Mouse (Mus musculus) heart, postnatal 0 days (tissue): Measurements from ENCODE around the gene Ift172. TPM values are rescaled to one million over a fixed set of nuclear protein-coding genes. Genes with fewer than 3 reads are reported as not detected.

Experiments
- ATAC-seq: fragments of 200-750 bp; cut with Nextera tagmentation; 2 replicates; pipeline ENCODE4 v1.8.0; 2017; ENCODE audit warnings: low read depth, moderate number of reproducible peaks, moderate library complexity; ENCODE audit not compliant: insufficient read depth
- DNase-seq: peaks from one replicate; pipeline ENCODE4 v3.0.0-alpha.2; 2016; ENCODE audit warnings: low spot score
- H3K27ac ChIP-seq: fragments of 300-500 bp; sonication (generic); 2 replicates; pipeline ENCODE4 v1.5.1; 2014; ENCODE audit warnings: low read depth, mild to moderate bottlenecking
- H3K27me3 ChIP-seq: fragments of 300-500 bp; sonication (generic); 2 replicates; pipeline ENCODE4 v1.6.1; 2014; ENCODE audit warnings: low read length, mixed read lengths; ENCODE audit not compliant: control insufficient read depth, insufficient read depth
- H3K36me3 ChIP-seq: fragments of 300-500 bp; sonication (generic); replicated peaks from 2 replicates; pipeline ENCODE4 v1.6.1; 2014; ENCODE audit warnings: low read length, mixed read lengths; ENCODE audit not compliant: control insufficient read depth, insufficient read depth
- H3K4me1 ChIP-seq: fragments of 300-500 bp; sonication (generic); 2 replicates; pipeline ENCODE4 v1.6.1; 2014; ENCODE audit warnings: antibody characterized with exemption; ENCODE audit not compliant: control insufficient read depth, insufficient read depth
- H3K4me2 ChIP-seq: fragments of 300-500 bp; sonication (generic); 2 replicates; pipeline ENCODE4 v1.6.1; 2014; ENCODE audit warnings: low read depth, mild to moderate bottlenecking, low read length, moderate library complexity
- H3K4me3 ChIP-seq: fragments of 300-500 bp; sonication (generic); 2 replicates; pipeline ENCODE4 v1.5.1; 2014; ENCODE audit warnings: low read depth, low read length
- H3K9ac ChIP-seq: fragments of 300-500 bp; sonication (generic); replicated peaks from 2 replicates; pipeline ENCODE4 v1.6.1; 2014; ENCODE audit warnings: low read depth, low read length, mixed read lengths
- H3K9me3 ChIP-seq: fragments of 300-500 bp; sonication (generic); replicated peaks from 2 replicates; pipeline ENCODE4 v1.6.1; 2016; ENCODE audit warnings: low read length; ENCODE audit not compliant: control insufficient read depth
- CTCF ChIP-seq: IDR thresholded peaks from 2 replicates; pipeline ENCODE4 v1.5.1; 2016; ENCODE audit warnings: antibody characterized with exemption, control low read depth, low read depth
- EP300 ChIP-seq: IDR thresholded peaks from 2 replicates; pipeline ENCODE4 v1.6.1; 2016; ENCODE audit warnings: antibody characterized with exemption, low read depth
- WGBS: fragments of 180-500 bp; shearing (Covaris S2); extraction: QIAGEN DNeasy Blood & Tissue Kit; methylation state at CpG from one replicate; pipeline ENCODE4 v1.1.7; 2014; 5-methylcytosine and 5-hydroxymethylcytosine counted together
- polyA plus RNA-seq: library from polyadenylated mRNA; unstranded; fragments of >200 nt; fragmentation: Nextera tagmentation; extraction: Ambion mirVana; gene quantifications from 2 replicates; pipeline ENCODE4 v1.2.1, GENCODE M21; 2015
- total RNA-seq: library from RNA; depleted of rRNA; stranded (reverse); fragments of >200 nt; gene quantifications from 2 replicates; pipeline ENCODE4 v1.2.3, GENCODE M21; 2014; ENCODE audit warnings: low replicate concordance

Ift172 gene
- total and polyA plus RNA-seq, 2 experiments from 2014 or later, result 14.6 to 30.3 TPM

DNA sequence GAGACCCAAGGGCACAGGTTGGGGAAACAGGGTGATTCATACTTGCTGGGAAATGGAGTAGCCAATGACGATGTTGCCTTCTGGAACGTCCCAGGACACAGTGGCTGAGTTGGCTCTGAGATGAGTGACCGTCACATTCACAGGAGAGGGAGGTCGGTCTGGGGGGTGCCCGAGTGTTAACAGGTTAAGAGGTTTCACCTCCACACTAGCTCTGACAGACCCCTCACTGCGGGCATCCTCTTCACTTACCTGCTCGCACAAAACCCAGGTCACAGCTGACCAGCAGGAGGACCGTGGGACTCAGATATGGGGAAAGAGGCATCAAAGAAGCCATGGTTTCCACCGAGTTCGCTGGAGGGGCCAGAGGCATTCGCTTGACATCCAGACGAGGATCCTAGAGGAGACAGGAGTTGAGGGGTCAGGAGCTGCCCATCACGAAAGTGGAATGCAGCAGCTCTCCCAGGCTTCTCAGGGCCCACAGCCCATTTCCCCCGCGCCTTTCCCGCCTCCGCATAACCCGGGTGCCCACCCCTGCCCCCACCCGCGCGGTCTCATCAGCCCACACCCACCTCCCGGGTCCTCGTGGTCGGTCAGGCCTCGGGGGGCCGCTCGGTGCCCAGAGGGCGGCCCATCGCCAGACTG, 4.2 kb upstream of the Ift172 start:
- TF ChIP-seq CTCF (no peak), EP300 (no peak)
- peak overlapping the region; percentile 100 for H3K4me2 ChIP-seq
- no peaks in the 10 kb centered on the region; the same call in 1 of the 2 replicates for H3K4me1 ChIP-seq
- DNase-seq (no peak), ATAC-seq (no peak)
- H3K4me3 ChIP-seq, result peak overlapping the region; percentile 67
- no peaks in the 10 kb centered on the region for H3K36me3 ChIP-seq
- H3K9me3 ChIP-seq, result no peaks in the 10 kb centered on the region
- 10% methylated on average over 27 of the region's 29 CpGs for WGBS
- no peaks in the 10 kb centered on the region for H3K27me3 ChIP-seq
- no peak overlapping the region for H3K27ac ChIP-seq
- H3K9ac ChIP-seq, result peak overlapping the region; percentile 64

DNA sequence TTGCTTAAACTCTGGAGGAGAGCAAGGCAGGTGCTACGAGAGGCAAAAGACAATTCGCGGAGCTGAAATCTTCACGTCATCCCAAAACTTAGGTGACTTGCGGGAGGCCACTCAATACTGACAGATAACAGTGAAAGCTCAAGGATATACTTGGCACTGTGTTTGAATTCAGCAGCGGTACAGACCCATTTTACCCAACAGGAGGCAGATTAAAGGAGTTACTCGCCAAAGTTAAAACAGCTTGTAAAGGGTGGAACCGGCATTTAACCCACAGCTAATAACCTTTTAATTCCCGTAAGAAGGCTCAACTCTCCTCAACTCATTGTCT, 409 bp upstream of the Ift172 start:
- H3K4me2 ChIP-seq, result peak overlapping the region; percentile 78
- H3K27me3 ChIP-seq, result no peaks in the 10 kb centered on the region
- TF ChIP-seq CTCF (no peak; the same call in 1 of the 2 replicates), EP300 (no peak)
- WGBS, result 4% methylated on average over 9 of the region's 9 CpGs
- H3K4me1 ChIP-seq, result peaks cover 5% of the 10 kb centered on the region; the same call in 1 of the 2 replicates
- H3K9me3 ChIP-seq, result no peaks in the 10 kb centered on the region
- peak overlapping the region; percentile 73 for H3K27ac ChIP-seq
- DNase-seq, result no peak
- peak overlapping the region; percentile 46; the same call in 1 of the 2 replicates for H3K9ac ChIP-seq
- H3K36me3 ChIP-seq, result peaks cover 7% of the 10 kb centered on the region
- H3K4me3 ChIP-seq, result peak overlapping the region; percentile 59
- peak; percentile 20 for ATAC-seq

DNA sequence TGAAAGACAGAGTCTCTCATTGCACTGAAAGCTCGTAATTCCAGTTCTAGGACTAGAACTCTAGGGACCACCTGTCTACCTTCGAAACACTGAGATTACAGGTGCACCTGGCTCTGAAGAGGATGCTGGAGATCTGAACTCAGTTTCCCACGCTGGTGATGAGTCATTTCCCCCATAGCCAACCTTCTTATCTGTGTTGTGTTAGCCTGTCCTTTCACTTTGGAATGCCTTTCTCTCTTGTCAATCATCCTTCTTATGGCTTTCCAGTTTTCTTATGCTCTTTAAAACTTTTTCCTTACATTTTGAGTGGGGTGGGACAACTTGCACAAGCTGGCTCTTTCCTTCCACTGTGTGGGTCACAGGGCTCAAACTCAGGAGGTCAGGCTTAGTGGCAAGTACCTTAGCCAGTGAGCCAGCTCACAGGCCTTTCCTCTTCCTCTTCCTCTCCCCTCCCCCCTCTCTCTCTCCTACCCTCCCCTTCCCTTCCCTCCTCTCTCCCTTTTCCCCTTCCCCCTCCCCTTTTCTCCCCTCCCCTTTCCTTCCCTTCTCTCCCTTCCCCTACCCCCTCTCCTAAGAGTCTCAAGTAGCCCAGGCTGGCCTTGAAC, 1.2 kb downstream of the Ift172 start:
- TF ChIP-seq EP300, result no peak
- Histone ChIP-seq H3K4me1 (peaks cover 5% of the 10 kb centered on the region; the same call in 1 of the 2 replicates), H3K4me3 (no peak overlapping the region), H3K9me3 (no peaks in the 10 kb centered on the region), H3K4me2 (0 out of 2 replicates have a peak overlapping the region, but pooled peaks have one; percentile 78), H3K27ac (no peak overlapping the region), H3K27me3 (no peaks in the 10 kb centered on the region), H3K36me3 (peaks cover 23% of the 10 kb centered on the region), H3K9ac (no peak overlapping the region; the same call in 1 of the 2 replicates)
- ATAC-seq, result no peak
- whole genome bisulfite sequencing, result 64% methylated on average over 3 of the region's 3 CpGs
- DNase-seq, result no peak

DNA sequence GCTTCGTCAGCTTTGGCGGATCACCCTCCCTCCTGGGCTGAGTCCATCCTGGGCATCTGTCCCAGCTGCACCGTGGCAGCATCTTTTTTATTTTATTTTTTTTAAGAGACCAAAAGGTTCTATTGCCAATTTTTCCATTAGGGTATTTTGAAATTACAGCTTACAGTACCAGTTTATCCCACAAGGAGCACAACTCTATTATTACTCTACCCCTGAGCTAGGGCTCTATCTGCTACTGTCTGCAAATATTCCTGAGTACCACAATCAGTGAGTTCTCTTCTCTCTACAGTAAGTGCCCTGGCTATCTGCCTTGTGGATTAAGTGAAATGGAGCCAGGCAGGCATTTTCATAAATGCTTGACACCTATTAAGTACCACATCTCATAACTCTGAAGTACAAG, 2.3 kb downstream of the Ift172 start:
- Histone ChIP-seq H3K4me2 (no peak overlapping the region), H3K27ac (no peak overlapping the region), H3K36me3 (peaks cover 34% of the 10 kb centered on the region), H3K9me3 (no peaks in the 10 kb centered on the region), H3K4me1 (peaks cover 5% of the 10 kb centered on the region; the same call in 1 of the 2 replicates), H3K27me3 (no peaks in the 10 kb centered on the region), H3K9ac (no peak overlapping the region), H3K4me3 (no peak overlapping the region)
- DNase-seq, result no peak
- WGBS, result 61% methylated on average over 3 of the region's 3 CpGs
- TF ChIP-seq EP300 (no peak), CTCF (no peak)
- no peak for ATAC-seq

DNA sequence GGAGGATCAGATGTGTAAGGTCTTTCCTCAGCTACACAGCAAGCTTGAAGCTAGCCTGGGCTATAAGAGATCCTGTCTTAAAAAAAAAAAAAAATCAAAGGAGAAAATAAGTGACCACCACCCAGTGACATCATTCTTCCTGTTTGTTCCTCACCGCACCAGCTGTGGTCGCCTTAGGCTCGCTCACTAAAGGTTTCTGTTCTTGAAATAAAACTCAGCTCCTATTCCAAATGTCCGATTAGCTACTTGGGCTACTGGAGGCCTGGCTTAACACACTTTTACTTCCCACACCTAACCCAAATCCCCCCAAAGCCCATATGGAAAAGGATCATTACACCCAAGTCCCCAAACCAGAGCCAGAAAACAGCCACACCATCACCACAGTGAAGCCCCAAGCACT, 2.7 kb downstream of the Ift172 start:
- DNase-seq (no peak), ATAC-seq (no peak)
- 63% methylated on average over 4 of the region's 4 CpGs for WGBS

More for the DNA sequence above, 2.7 kb downstream of the Ift172 start:
- Histone ChIP-seq H3K27ac (no peak overlapping the region), H3K9me3 (no peaks in the 10 kb centered on the region), H3K36me3 (peaks cover 38% of the 10 kb centered on the region), H3K4me3 (no peak overlapping the region), H3K27me3 (no peaks in the 10 kb centered on the region), H3K4me2 (no peak overlapping the region), H3K4me1 (peaks cover 5% of the 10 kb centered on the region; the same call in 1 of the 2 replicates), H3K9ac (no peak overlapping the region)
- TF ChIP-seq CTCF (no peak), EP300 (no peak)
